Mouse (Mus musculus): ENCODE measurements at regions not wholly inside any gene's neighbourhood (a gene's known extent, or its start where the extent isn't known, plus 50 kb on each side); places are given as distances from the start of the nearest gene placed in this dataset.

DNA sequence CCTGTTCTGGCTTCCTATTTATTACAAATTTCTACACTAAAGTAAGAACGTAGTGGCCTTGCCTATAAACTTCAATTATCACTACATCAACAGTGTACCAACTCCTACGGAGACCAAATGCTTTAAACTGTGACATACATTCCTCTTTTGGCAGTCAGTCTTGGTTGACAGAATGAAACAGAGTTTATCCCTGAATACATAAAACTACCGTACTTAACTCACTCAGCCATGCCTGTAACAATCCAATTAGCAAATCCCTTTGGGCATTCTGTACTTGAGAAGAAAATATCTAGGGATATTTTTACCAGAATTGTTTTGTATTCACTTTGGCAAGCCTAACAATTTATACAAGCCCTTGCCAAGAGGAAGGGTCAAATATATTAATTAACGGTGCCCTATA lies 169.7 kb downstream of the Gm21833 start:
- TF ChIP-seq CTCF (IDR thresholded peaks at IDR 0.05; ENCODE audit: borderline replicate concordance, extremely low read depth, insufficient read depth, insufficient read length) = no peak
- TF ChIP-seq POLR2A (IDR thresholded peaks at IDR 0.05; ENCODE audit: borderline replicate concordance, extremely low read depth, insufficient read depth, insufficient read length, poor library complexity, severe bottlenecking) = no peak

Data from brain, embryonic 14.5 days (tissue).